Comparison of ENCODE assay signal across 21 mouse cellular contexts in genomic region chr6:64480592-64480991, GRCm38 (mm10).
DNase-seq lines count a peak whose midpoint lies in the region; ATAC-seq and TF ChIP-seq lines count a peak whose summit lies in the region.
"Had no signal": no experiment of that assay in that cellular context is flagged by ENCODE, and none has a peak within 500 bp of the region (broad histone marks: within the 10 kb centered on the region; RNA-seq: fewer than 3 reads in every experiment).

No protein-coding gene starts in this region.

- TF ChIP-seq CTCF in midbrain, postnatal 0 days (IDR thresholded peaks at IDR 0.05), result no peak

- H3K27me3 ChIP-seq in midbrain, postnatal 0 days (ENCODE audit: insufficient read depth, low read length), result no peaks in the 10 kb centered on the region
- no peaks in the 10 kb centered on the region for H3K27me3 ChIP-seq in midbrain, embryonic 13.5 days
- no peaks in the 10 kb centered on the region for H3K27me3 ChIP-seq in neural tube, embryonic 14.5 days (ENCODE audit: control insufficient read depth, insufficient read depth, low read length)
- H3K27me3 ChIP-seq in neural tube, embryonic 15.5 days (replicated peaks), result no peaks in the 10 kb centered on the region
- H3K27me3 ChIP-seq: embryonic facial prominence, embryonic 13.5 days; embryonic facial prominence, embryonic 15.5 days; forebrain, embryonic 12.5 days; forebrain, embryonic 15.5 days had no signal

- H3K4me1 ChIP-seq in midbrain, postnatal 0 days (ENCODE audit: insufficient read depth, low read length), result no peaks in the 10 kb centered on the region
- no peaks in the 10 kb centered on the region for H3K4me1 ChIP-seq in midbrain, embryonic 13.5 days (replicated peaks)
- no peaks in the 10 kb centered on the region for H3K4me1 ChIP-seq in neural tube, embryonic 14.5 days (ENCODE audit: control insufficient read depth, insufficient read depth, low read length)
- H3K4me1 ChIP-seq in neural tube, embryonic 15.5 days, result peaks cover 4% of the 10 kb centered on the region; the same call in 1 of the 2 replicates
- H3K4me1 ChIP-seq: embryonic facial prominence, embryonic 13.5 days; embryonic facial prominence, embryonic 15.5 days; forebrain, embryonic 10.5 days; forebrain, embryonic 12.5 days; forebrain, embryonic 15.5 days had no signal

- peak; percentile 10 for DNase-seq in midbrain, postnatal 0 days (ENCODE audit: low spot score)
- DNase-seq: adrenal gland, adult 2 months; adrenal gland, postnatal 10 days; adrenal gland, postnatal 25 days; cerebellum, adult 11 months; cerebellum, adult 18-20 months; cerebellum, adult 8-10 months; cerebellum, adult 9-11 months; cerebellum, postnatal 14 days; cerebellum, postnatal 36 days; embryo, embryonic 11 days had no signal

- H3K9me3 ChIP-seq in midbrain, postnatal 0 days (ENCODE audit: low read length), result no peaks in the 10 kb centered on the region
- H3K9me3 ChIP-seq in midbrain, embryonic 13.5 days, result no peaks in the 10 kb centered on the region
- H3K9me3 ChIP-seq in neural tube, embryonic 14.5 days (ENCODE audit: control insufficient read depth, low read length), result no peaks in the 10 kb centered on the region
- H3K9me3 ChIP-seq in neural tube, embryonic 15.5 days (replicated peaks), result no peaks in the 10 kb centered on the region
- H3K9me3 ChIP-seq: embryonic facial prominence, embryonic 13.5 days; embryonic facial prominence, embryonic 15.5 days; forebrain, embryonic 10.5 days; forebrain, embryonic 12.5 days; forebrain, embryonic 15.5 days had no signal

- H3K4me2 ChIP-seq in midbrain, postnatal 0 days (ENCODE audit: low read depth, low read length, poor library complexity, severe bottlenecking), result no peak overlapping the region
- H3K4me2 ChIP-seq in midbrain, embryonic 13.5 days (replicated peaks), result no peak overlapping the region
- no peak overlapping the region for H3K4me2 ChIP-seq in neural tube, embryonic 14.5 days (ENCODE audit: low read depth, low read length)
- H3K4me2 ChIP-seq in neural tube, embryonic 15.5 days, result no peak overlapping the region
- H3K4me2 ChIP-seq: embryonic facial prominence, embryonic 13.5 days; embryonic facial prominence, embryonic 15.5 days; forebrain, embryonic 12.5 days; forebrain, embryonic 15.5 days had no signal

- H3K9ac ChIP-seq in midbrain, postnatal 0 days (replicated peaks; ENCODE audit: low read length, poor library complexity, severe bottlenecking), result no peak overlapping the region
- no peak overlapping the region for H3K9ac ChIP-seq in midbrain, embryonic 13.5 days (replicated peaks)
- H3K9ac ChIP-seq in neural tube, embryonic 14.5 days (replicated peaks; ENCODE audit: low read depth, low read length), result no peak overlapping the region
- no peak overlapping the region for H3K9ac ChIP-seq in neural tube, embryonic 15.5 days (replicated peaks)
- H3K9ac ChIP-seq: embryonic facial prominence, embryonic 13.5 days; embryonic facial prominence, embryonic 15.5 days; forebrain, embryonic 12.5 days; forebrain, embryonic 15.5 days had no signal

- no peaks in the 10 kb centered on the region for H3K36me3 ChIP-seq in midbrain, postnatal 0 days (ENCODE audit: insufficient read depth, low read length)
- no peaks in the 10 kb centered on the region for H3K36me3 ChIP-seq in midbrain, embryonic 13.5 days
- H3K36me3 ChIP-seq in neural tube, embryonic 14.5 days (ENCODE audit: control insufficient read depth, insufficient read depth, low read length), result no peaks in the 10 kb centered on the region
- no peaks in the 10 kb centered on the region for H3K36me3 ChIP-seq in neural tube, embryonic 15.5 days
- H3K36me3 ChIP-seq: embryonic facial prominence, embryonic 13.5 days; embryonic facial prominence, embryonic 15.5 days; forebrain, embryonic 10.5 days; forebrain, embryonic 12.5 days; forebrain, embryonic 15.5 days had no signal

- no peak overlapping the region for H3K27ac ChIP-seq in midbrain, postnatal 0 days (ENCODE audit: low read depth, low read length)
- no peak overlapping the region for H3K27ac ChIP-seq in midbrain, embryonic 13.5 days
- H3K27ac ChIP-seq in neural tube, embryonic 14.5 days (ENCODE audit: low read depth, low read length), result no peak overlapping the region
- peak overlapping the region; percentile 23; the same call in 1 of the 2 replicates for H3K27ac ChIP-seq in neural tube, embryonic 15.5 days (replicated peaks)
- H3K27ac ChIP-seq: embryonic facial prominence, embryonic 13.5 days; embryonic facial prominence, embryonic 15.5 days; forebrain, embryonic 10.5 days; forebrain, embryonic 12.5 days; forebrain, embryonic 15.5 days had no signal

- H3K4me3 ChIP-seq in midbrain, postnatal 0 days (ENCODE audit: low read depth, low read length), result no peak overlapping the region
- no peak overlapping the region for H3K4me3 ChIP-seq in midbrain, embryonic 13.5 days (replicated peaks)
- H3K4me3 ChIP-seq in neural tube, embryonic 14.5 days (ENCODE audit: low read depth, low read length), result no peak overlapping the region
- H3K4me3 ChIP-seq in neural tube, embryonic 15.5 days (replicated peaks), result no peak overlapping the region
- H3K4me3 ChIP-seq: embryonic facial prominence, embryonic 13.5 days; embryonic facial prominence, embryonic 15.5 days; erythroblast, embryonic 14.5 days; forebrain, embryonic 10.5 days; forebrain, embryonic 12.5 days; forebrain, embryonic 15.5 days had no signal

- no peak for ATAC-seq in midbrain, postnatal 0 days (ENCODE audit: low FRiP score)
- no peak for ATAC-seq in midbrain, embryonic 13.5 days
- peak; percentile 68 for ATAC-seq in neural tube, embryonic 14.5 days (ENCODE audit: low read depth)
- ATAC-seq in neural tube, embryonic 15.5 days (ENCODE audit: low FRiP score), result peak; percentile 68; the same call in 1 of the 2 replicates
- ATAC-seq in granulocyte monocyte progenitor cell, adult 5-6 weeks (replicated peaks; ENCODE audit: poor library complexity, severe bottlenecking), result no peak
- ATAC-seq: forebrain, embryonic 15.5 days had no signal

- 68% methylated on average over 2 of the region's 2 CpGs for WGBS in midbrain, postnatal 0 days
- 73% methylated on average over 2 of the region's 2 CpGs for WGBS in midbrain, embryonic 13.5 days
- 69% methylated on average over 2 of the region's 2 CpGs for WGBS in neural tube, embryonic 14.5 days
- 57% methylated on average over 2 of the region's 2 CpGs for WGBS in neural tube, embryonic 15.5 days

Comparison
In these comparisons a context has a peak if more than half of its experiments do, and no peak if none do; other contexts are left out.
1. ATAC-seq: peak in neural tube, embryonic 14.5 days (single experiment) and neural tube, embryonic 15.5 days (single experiment); none in midbrain, postnatal 0 days (single experiment), midbrain, embryonic 13.5 days (single experiment) and granulocyte monocyte progenitor cell, adult 5-6 weeks (single experiment).